Mouse (Mus musculus): ENCODE results near the gene Nup93. TPM values are rescaled to one million over a fixed set of nuclear protein-coding genes. Genes with fewer than 3 reads are reported as not detected.

Gene Nup93
- total and polyA plus RNA-seq, 2 experiments from 2014 or later, result 36.7 to 43.7 TPM

- ATAC-seq (peak; percentile 82), DNase-seq (peak; percentile 73)
- Histone ChIP-seq H3K4me1 (ENCODE audit: insufficient read depth) (peaks cover 9% of the 10 kb centered on the region), H3K4me3 (ENCODE audit: low read depth, low read length) (peak overlapping the region; percentile 40), H3K27me3 (ENCODE audit: insufficient read depth, low read length) (no peaks in the 10 kb centered on the region), H3K4me2 (ENCODE audit: low read depth) (peak overlapping the region; percentile 43), H3K9me3 (ENCODE audit: low read length) (no peaks in the 10 kb centered on the region), H3K27ac (ENCODE audit: low read depth, low read length) (peak overlapping the region; percentile 77), H3K36me3 (ENCODE audit: insufficient read depth) (no peaks in the 10 kb centered on the region), H3K9ac (peak overlapping the region; percentile 35)
- no peak for TF ChIP-seq CTCF (IDR thresholded peaks at IDR 0.05; ENCODE audit: low read depth)
- 16% methylated on average over 10 of the region's 10 CpGs for WGBS
These were observed 52.2 kb downstream of the Nup93 start for GRCm38 (mm10) chr8:94266344-94267191.

- Histone ChIP-seq H3K36me3 (ENCODE audit: insufficient read depth) (no peaks in the 10 kb centered on the region), H3K9me3 (ENCODE audit: low read length) (no peaks in the 10 kb centered on the region), H3K4me2 (ENCODE audit: low read depth) (peak overlapping the region; percentile 48), H3K9ac (peak overlapping the region; percentile 52), H3K4me3 (ENCODE audit: low read depth, low read length) (peak overlapping the region; percentile 33), H3K27ac (ENCODE audit: low read depth, low read length) (peak overlapping the region; percentile 37), H3K27me3 (ENCODE audit: insufficient read depth, low read length) (no peaks in the 10 kb centered on the region), H3K4me1 (ENCODE audit: insufficient read depth) (peaks cover 9% of the 10 kb centered on the region)
- no peak for TF ChIP-seq CTCF (IDR thresholded peaks at IDR 0.05; ENCODE audit: low read depth)
- WGBS, result 54% methylated on average over 3 of the region's 3 CpGs
- ATAC-seq (no peak), DNase-seq (peak; percentile 30)
These were observed 54.1 kb downstream of the Nup93 start for GRCm38 (mm10) chr8:94268359-94268890.

- Histone ChIP-seq H3K9ac (peak overlapping the region; percentile 7; the same call in 1 of the 2 replicates), H3K36me3 (ENCODE audit: insufficient read depth) (no peaks in the 10 kb centered on the region), H3K27me3 (ENCODE audit: insufficient read depth, low read length) (no peaks in the 10 kb centered on the region), H3K27ac (ENCODE audit: low read depth, low read length) (no peak overlapping the region), H3K4me1 (ENCODE audit: insufficient read depth) (peaks cover 9% of the 10 kb centered on the region), H3K4me2 (ENCODE audit: low read depth) (peak overlapping the region; percentile 41), H3K9me3 (ENCODE audit: low read length) (no peaks in the 10 kb centered on the region), H3K4me3 (ENCODE audit: low read depth, low read length) (peak overlapping the region; percentile 22; the same call in 1 of the 2 replicates)
- no peak for ATAC-seq
- no peak for DNase-seq
- 85% methylated on average over 7 of the region's 7 CpGs for WGBS
- TF ChIP-seq CTCF (IDR thresholded peaks at IDR 0.05; ENCODE audit: low read depth), result no peak
These were observed 55.9 kb downstream of the Nup93 start for GRCm38 (mm10) chr8:94270309-94270708.

GRCm38 (mm10) chr8:94271102-94271501 lies 56.7 kb downstream of the Nup93 start:
- H3K4me2 ChIP-seq (ENCODE audit: low read depth), result no peak overlapping the region
- no peaks in the 10 kb centered on the region for H3K9me3 ChIP-seq (ENCODE audit: low read length)
- TF ChIP-seq CTCF (IDR thresholded peaks at IDR 0.05; ENCODE audit: low read depth), result no peak
- peaks cover 9% of the 10 kb centered on the region for H3K4me1 ChIP-seq (ENCODE audit: insufficient read depth)
- H3K4me3 ChIP-seq (ENCODE audit: low read depth, low read length), result no peak overlapping the region
- no peak overlapping the region for H3K9ac ChIP-seq
- no peaks in the 10 kb centered on the region for H3K27me3 ChIP-seq (ENCODE audit: insufficient read depth, low read length)
- H3K36me3 ChIP-seq (ENCODE audit: insufficient read depth), result no peaks in the 10 kb centered on the region
- no peak overlapping the region for H3K27ac ChIP-seq (ENCODE audit: low read depth, low read length)
- ATAC-seq (no peak), DNase-seq (no peak)
- 87% methylated on average over 7 of the region's 7 CpGs for WGBS

- H3K4me3 ChIP-seq (ENCODE audit: low read depth, low read length), result no peak overlapping the region
- H3K27ac ChIP-seq (ENCODE audit: low read depth, low read length), result no peak overlapping the region
- DNase-seq (no peak), ATAC-seq (no peak)
- H3K9ac ChIP-seq, result no peak overlapping the region
- no peak for TF ChIP-seq CTCF (IDR thresholded peaks at IDR 0.05; ENCODE audit: low read depth)
- no peak overlapping the region for H3K4me2 ChIP-seq (ENCODE audit: low read depth)
- 80% methylated on average over 3 of the region's 3 CpGs for WGBS
- H3K27me3 ChIP-seq (ENCODE audit: insufficient read depth, low read length), result no peaks in the 10 kb centered on the region
- peaks cover 9% of the 10 kb centered on the region for H3K4me1 ChIP-seq (ENCODE audit: insufficient read depth)
- no peaks in the 10 kb centered on the region for H3K36me3 ChIP-seq (ENCODE audit: insufficient read depth)
- no peaks in the 10 kb centered on the region for H3K9me3 ChIP-seq (ENCODE audit: low read length)
These were observed 58.2 kb downstream of the Nup93 start for GRCm38 (mm10) chr8:94272612-94273011.

GRCm38 (mm10) chr8:94273289-94273850 lies 59.0 kb downstream of the Nup93 start:
- H3K36me3 ChIP-seq (ENCODE audit: insufficient read depth), result no peaks in the 10 kb centered on the region
- no peak for ATAC-seq
- H3K4me1 ChIP-seq (ENCODE audit: insufficient read depth), result peaks cover 9% of the 10 kb centered on the region
- no peak for TF ChIP-seq CTCF (IDR thresholded peaks at IDR 0.05; ENCODE audit: low read depth)
- no peaks in the 10 kb centered on the region for H3K27me3 ChIP-seq (ENCODE audit: insufficient read depth, low read length)
- H3K9me3 ChIP-seq (ENCODE audit: low read length), result no peaks in the 10 kb centered on the region
- DNase-seq, result no peak
- H3K27ac ChIP-seq (ENCODE audit: low read depth, low read length), result no peak overlapping the region
- H3K4me2 ChIP-seq (ENCODE audit: low read depth), result no peak overlapping the region
- no peak overlapping the region for H3K9ac ChIP-seq
- H3K4me3 ChIP-seq (ENCODE audit: low read depth, low read length), result no peak overlapping the region
- 85% methylated on average over 5 of the region's 5 CpGs for WGBS

- Histone ChIP-seq H3K9me3 (ENCODE audit: low read length) (no peaks in the 10 kb centered on the region), H3K4me2 (ENCODE audit: low read depth) (no peak overlapping the region), H3K4me1 (ENCODE audit: insufficient read depth) (peaks cover 9% of the 10 kb centered on the region), H3K9ac (no peak overlapping the region), H3K36me3 (ENCODE audit: insufficient read depth) (no peaks in the 10 kb centered on the region), H3K27ac (ENCODE audit: low read depth, low read length) (no peak overlapping the region), H3K4me3 (ENCODE audit: low read depth, low read length) (no peak overlapping the region), H3K27me3 (ENCODE audit: insufficient read depth, low read length) (no peaks in the 10 kb centered on the region)
- peak; percentile 37 for TF ChIP-seq CTCF (IDR thresholded peaks at IDR 0.05; ENCODE audit: low read depth)
- no peak for DNase-seq
- no peak for ATAC-seq
- 65% methylated on average over 5 of the region's 5 CpGs for WGBS
These were observed 59.7 kb downstream of the Nup93 start for GRCm38 (mm10) chr8:94274030-94274429.

Data from forebrain, postnatal 0 days (tissue).